Mouse (Mus musculus) limb, embryonic 14.5 days (tissue): ENCODE measurements at regions not wholly inside any gene's neighbourhood (a gene's known extent, or its start where the extent isn't known, plus 50 kb on each side); places are given as distances from the start of the nearest gene placed in this dataset.

ENCODE experiments used
- ATAC-seq: fragments of 200-750 bp; cut with Nextera tagmentation; 2 replicates; pipeline ENCODE4 v1.8.0; 2017; ENCODE audit warnings: low read depth, moderate number of reproducible peaks, moderate TSS enrichment; ENCODE audit not compliant: low FRiP score
- DNase-seq: peaks from one replicate; pipeline ENCODE4 v3.0.0-alpha.2; 2015; ENCODE audit warnings: low spot score
- H3K27ac ChIP-seq: fragments of 300-500 bp; sonication (generic); replicated peaks from 2 replicates; pipeline ENCODE4 v1.5.1; 2014; ENCODE audit warnings: low read depth, mild to moderate bottlenecking, low read length, moderate library complexity, mixed read lengths
- H3K27me3 ChIP-seq: fragments of 300-500 bp; sonication (generic); 2 replicates; pipeline ENCODE4 v1.6.1; 2014; ENCODE audit warnings: low read length, mixed read lengths; ENCODE audit not compliant: control insufficient read depth, insufficient read depth
- H3K36me3 ChIP-seq: fragments of 300-500 bp; sonication (generic); 2 replicates; pipeline ENCODE4 v1.6.1; 2014; ENCODE audit warnings: mild to moderate bottlenecking, low read length, moderate library complexity, mixed read lengths; ENCODE audit not compliant: control insufficient read depth, insufficient read depth
- H3K4me1 ChIP-seq: fragments of 300-500 bp; sonication (generic); 2 replicates; pipeline ENCODE4 v1.6.1; 2014; ENCODE audit warnings: antibody characterized with exemption, low read length, mixed read lengths; ENCODE audit not compliant: control insufficient read depth, insufficient read depth
- H3K4me2 ChIP-seq: fragments of 300-500 bp; sonication (generic); replicated peaks from 2 replicates; pipeline ENCODE4 v1.6.1; 2014; ENCODE audit warnings: low read depth, mild to moderate bottlenecking, low read length, moderate library complexity; ENCODE audit not compliant: severe bottlenecking
- H3K4me3 ChIP-seq: fragments of 300-500 bp; sonication (generic); replicated peaks from 2 replicates; pipeline ENCODE4 v1.5.1; 2014; ENCODE audit warnings: low read length
- H3K9ac ChIP-seq: fragments of 300-500 bp; sonication (generic); 2 replicates; pipeline ENCODE4 v1.6.1; 2014; ENCODE audit warnings: mild to moderate bottlenecking, low read depth, low read length, moderate library complexity; ENCODE audit not compliant: severe bottlenecking
- H3K9me3 ChIP-seq: fragments of 300-500 bp; sonication (generic); 2 replicates; pipeline ENCODE4 v1.6.1; 2016; ENCODE audit warnings: low read length; ENCODE audit not compliant: control insufficient read depth
- POLR2A ChIP-seq: fragments of 200-500 bp; IDR thresholded peaks from 2 replicates; pipeline ENCODE4 v1.8.0; 2012; ENCODE audit warnings: inconsistent platforms, mild to moderate bottlenecking, moderate library complexity, borderline replicate concordance; ENCODE audit not compliant: insufficient read depth, insufficient read length; ENCODE audit errors: extremely low read depth
- WGBS: fragments of 180-500 bp; shearing (Covaris S2); extraction: QIAGEN DNeasy Blood & Tissue Kit; methylation state at CpG from one replicate; pipeline ENCODE4 v1.1.7; 2014; 5-methylcytosine and 5-hydroxymethylcytosine counted together

- ATAC-seq: no peak
- Histone ChIP-seq H3K4me3 (no peak overlapping the region), H3K27me3 (no peaks in the 10 kb centered on the region), H3K9me3 (no peaks in the 10 kb centered on the region), H3K4me2 (no peak overlapping the region), H3K27ac (no peak overlapping the region), H3K36me3 (no peaks in the 10 kb centered on the region), H3K4me1 (peaks cover 5% of the 10 kb centered on the region; the same call in 1 of the 2 replicates), H3K9ac (no peak overlapping the region)
- DNase-seq: no peak
- no peak for TF ChIP-seq POLR2A
- 88% methylated on average over 4 of the region's 4 CpGs for WGBS
These were observed 66.5 kb downstream of the Kctd12 start for GRCm38 (mm10) chr14:102915918-102916317.

GRCm38 (mm10) chr14:102911582-102911981, 70.9 kb downstream of the Kctd12 start:
- 69% methylated on average over 3 of the region's 3 CpGs for WGBS
- ATAC-seq (no peak), DNase-seq (no peak)
- no peak for TF ChIP-seq POLR2A
- Histone ChIP-seq H3K27me3 (no peaks in the 10 kb centered on the region), H3K9ac (no peak overlapping the region), H3K9me3 (no peaks in the 10 kb centered on the region), H3K4me3 (no peak overlapping the region), H3K36me3 (no peaks in the 10 kb centered on the region), H3K27ac (no peak overlapping the region), H3K4me1 (no peaks in the 10 kb centered on the region), H3K4me2 (no peak overlapping the region)

GRCm38 (mm10) chr14:102908990-102909389, 73.4 kb downstream of the Kctd12 start:
- no peaks in the 10 kb centered on the region for H3K4me1 ChIP-seq
- DNase-seq: no peak

GRCm38 (mm10) chr14:102907411-102908103, 74.9 kb downstream of the Kctd12 start:
- Histone ChIP-seq H3K4me1 (peaks cover 6% of the 10 kb centered on the region), H3K4me3 (no peak overlapping the region), H3K4me2 (no peak overlapping the region), H3K27ac (no peak overlapping the region), H3K36me3 (no peaks in the 10 kb centered on the region), H3K9ac (no peak overlapping the region), H3K9me3 (no peaks in the 10 kb centered on the region), H3K27me3 (no peaks in the 10 kb centered on the region)
- DNase-seq (no peak), ATAC-seq (no peak)
- no peak for TF ChIP-seq POLR2A
- 83% methylated on average over 6 of the region's 6 CpGs for WGBS

More at GRCm38 (mm10) chr14:102908990-102909389, 73.4 kb downstream of the Kctd12 start:
- H3K4me3 ChIP-seq: no peak overlapping the region
- 82% methylated on average over 3 of the region's 3 CpGs for WGBS
- H3K9me3 ChIP-seq: no peaks in the 10 kb centered on the region
- H3K9ac ChIP-seq: no peak overlapping the region
- H3K4me2 ChIP-seq: no peak overlapping the region
- no peaks in the 10 kb centered on the region for H3K36me3 ChIP-seq
- H3K27ac ChIP-seq: no peak overlapping the region
- no peaks in the 10 kb centered on the region for H3K27me3 ChIP-seq
- ATAC-seq: no peak
- no peak for TF ChIP-seq POLR2A

- Histone ChIP-seq H3K9ac (no peak overlapping the region), H3K27me3 (no peaks in the 10 kb centered on the region), H3K27ac (no peak overlapping the region), H3K9me3 (no peaks in the 10 kb centered on the region), H3K36me3 (no peaks in the 10 kb centered on the region), H3K4me2 (no peak overlapping the region), H3K4me1 (peaks cover 9% of the 10 kb centered on the region), H3K4me3 (no peak overlapping the region)
- DNase-seq (no peak), ATAC-seq (no peak)
- TF ChIP-seq POLR2A: no peak
- 84% methylated on average over 6 of the region's 6 CpGs for WGBS
These were observed 75.6 kb downstream of the Kctd12 start for GRCm38 (mm10) chr14:102906826-102907225.
